Mouse (Mus musculus): ENCODE measurements around the gene Fkbp1a. TPM values are rescaled to one million over a fixed set of nuclear protein-coding genes. Genes with fewer than 3 reads are reported as not detected.

The Fkbp1a gene
- total and polyA plus RNA-seq, 3 experiments: 48.3 to 388 (median 76.5) TPM

DNA sequence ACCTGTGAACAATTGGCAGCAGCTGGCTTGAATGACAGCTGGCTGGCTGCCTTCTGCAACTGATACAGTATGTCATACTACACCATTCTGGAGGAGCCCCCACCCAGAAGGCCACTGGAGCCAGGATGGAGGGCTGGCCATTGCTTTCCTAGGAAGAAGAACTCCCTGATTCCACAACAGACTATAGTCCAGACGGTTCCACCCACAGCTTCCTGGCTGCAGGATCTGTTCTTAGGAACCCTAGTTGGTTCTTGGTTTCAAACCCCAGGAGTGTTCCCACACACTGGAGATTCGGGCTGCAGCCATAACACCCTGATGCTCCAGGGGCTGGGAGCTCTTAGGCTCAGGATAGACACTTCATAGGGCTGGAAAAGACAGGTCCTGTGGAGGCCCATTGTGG lies 55.8 kb downstream of the Fkbp1a start:
- no peak overlapping the region for H3K4me2 ChIP-seq (ENCODE audit: insufficient read depth, low read depth, poor library complexity, severe bottlenecking)
- H3K27me3 ChIP-seq (replicated peaks): peaks cover 95% of the 10 kb centered on the region
- H3K9me3 ChIP-seq (replicated peaks; ENCODE audit: low read length): no peaks in the 10 kb centered on the region
- in situ Hi-C loops (cut with MboI; ENCODE audit: low pct_ligation_motif_present, low pct_unique_long_range_greater_than_20kb, low sequenced_read_pairs): loop anchor here (25.0 kb wide), 1 partner anchor 264 kb away; no protein-coding TSS in a partner anchor
- H3K27ac ChIP-seq (ENCODE audit: insufficient read depth, low read depth): no peak overlapping the region
- H3K9ac ChIP-seq (ENCODE audit: insufficient read depth, low read depth): no peak overlapping the region
- H3K4me1 ChIP-seq (ENCODE audit: control insufficient read depth in 1 of 2, insufficient read depth in 2 of 2): no peaks in the 10 kb centered on the region
- H3K4me3 ChIP-seq (replicated peaks in 1 of 3; ENCODE audit: low read depth in 2 of 3, low read length in 2 of 3, poor library complexity in 1 of 3): no peak overlapping the region
- TF ChIP-seq JUN (IDR thresholded peaks at IDR 0.05; ENCODE audit: insufficient read depth, low read depth, low read length) (no peak), IRF4 (IDR thresholded peaks at IDR 0.05; ENCODE audit: low read depth, low read length) (no peak), SMC3 (IDR thresholded peaks at IDR 0.05; ENCODE audit: low read depth, low read length) (no peak), TCF12 (IDR thresholded peaks at IDR 0.05; ENCODE audit: low read depth, low read length) (no peak), EP300 (IDR thresholded peaks at IDR 0.05; ENCODE audit: low read length) (no peak), HCFC1 (IDR thresholded peaks at IDR 0.05; ENCODE audit: low read depth, low read length) (no peak), USF1 (IDR thresholded peaks at IDR 0.05; ENCODE audit: low read depth, low read length) (no peak), NELFE (IDR thresholded peaks at IDR 0.05; ENCODE audit: low read depth, low read length) (no peak), MAFK (IDR thresholded peaks at IDR 0.05; ENCODE audit: insufficient replicate concordance, low read length) (no peak), ELF1 (IDR thresholded peaks at IDR 0.05; ENCODE audit: low read depth, low read length) (no peak), TBP (conservative IDR thresholded peaks at IDR 0.05; ENCODE audit: low read depth, low read length) (no peak), MXI1 (IDR thresholded peaks at IDR 0.05; ENCODE audit: low read depth, low read length) (no peak), GABPA (IDR thresholded peaks at IDR 0.05; ENCODE audit: insufficient replicate concordance, low read depth, low read length) (no peak), KAT2A (IDR thresholded peaks at IDR 0.05; ENCODE audit: insufficient replicate concordance, low read length) (no peak), RAD21 (IDR thresholded peaks at IDR 0.05; ENCODE audit: low read depth, low read length) (no peak), MAZ (IDR thresholded peaks at IDR 0.05; ENCODE audit: low read depth, low read length) (no peak), MYC (IDR thresholded peaks at IDR 0.05; ENCODE audit: low read depth, low read length) (no peak), POLR2AphosphoS2 (IDR thresholded peaks at IDR 0.05; ENCODE audit: low read depth, low read length) (no peak), ZC3H11A (IDR thresholded peaks at IDR 0.05; ENCODE audit: low read depth, low read length) (no peak), ZNF384 (IDR thresholded peaks at IDR 0.05; ENCODE audit: low read depth, low read length) (no peak)
- dilution Hi-C loops (cut with MboI; ENCODE audit: extremely low pct_ligation_motif_present, extremely low pct_unique_long_range_greater_than_20kb, low sequenced_read_pairs): no loop called here
- H3K36me3 ChIP-seq (replicated peaks in 1 of 2; ENCODE audit: control insufficient read depth in 1 of 2, insufficient read depth in 1 of 2, low read length in 1 of 2): no peaks in the 10 kb centered on the region
- no peak for DNase-seq (ENCODE audit: extremely low read depth)
- no peaks in the 10 kb centered on the region for H3K79me2 ChIP-seq (replicated peaks; ENCODE audit: control insufficient read depth, extremely low read depth, insufficient read depth, poor library complexity, severe bottlenecking)

DNA sequence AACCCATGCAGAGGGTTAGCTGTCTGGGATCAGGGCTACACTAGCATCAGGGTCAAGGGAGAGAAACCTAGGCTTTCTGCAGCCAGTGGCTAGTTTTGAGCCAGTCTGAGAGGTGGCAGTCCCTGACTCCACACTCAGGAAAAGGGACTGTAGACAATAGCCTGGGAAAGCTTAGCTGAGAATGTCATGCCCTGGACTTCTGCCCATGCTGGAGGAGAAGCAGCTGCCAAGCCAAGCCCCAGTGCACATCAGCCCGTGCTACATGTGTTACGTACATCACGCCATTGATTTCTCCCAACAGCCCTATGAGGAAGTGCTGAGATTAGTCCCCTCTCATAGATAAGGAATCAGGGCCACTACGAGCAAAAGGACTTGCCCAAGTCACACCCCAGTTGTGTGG lies 59.8 kb downstream of the Fkbp1a start:
- H3K4me1 ChIP-seq (ENCODE audit: control insufficient read depth in 1 of 2, insufficient read depth in 2 of 2): peaks cover 0 to 4% of the 10 kb centered on the region in 2 experiments; a peak in 1 of 4 replicates
- H3K4me3 ChIP-seq (replicated peaks in 1 of 3; ENCODE audit: low read depth in 2 of 3, low read length in 2 of 3, poor library complexity in 1 of 3): no peak overlapping the region
- H3K36me3 ChIP-seq (replicated peaks in 1 of 2; ENCODE audit: control insufficient read depth in 1 of 2, insufficient read depth in 1 of 2, low read length in 1 of 2): no peaks in the 10 kb centered on the region
- H3K27ac ChIP-seq (ENCODE audit: insufficient read depth, low read depth): no peak overlapping the region
- in situ Hi-C loops (cut with MboI; ENCODE audit: low pct_ligation_motif_present, low pct_unique_long_range_greater_than_20kb, low sequenced_read_pairs) (no loop called here), dilution Hi-C loops (cut with MboI; ENCODE audit: extremely low pct_ligation_motif_present, extremely low pct_unique_long_range_greater_than_20kb, low sequenced_read_pairs) (no loop called here)
- no peaks in the 10 kb centered on the region for H3K79me2 ChIP-seq (replicated peaks; ENCODE audit: control insufficient read depth, extremely low read depth, insufficient read depth, poor library complexity, severe bottlenecking)
- TF ChIP-seq EP300 (IDR thresholded peaks at IDR 0.05; ENCODE audit: low read length) (no peak), MAX (IDR thresholded peaks at IDR 0.05; ENCODE audit: low read length) (no peak), ZNF384 (IDR thresholded peaks at IDR 0.05; ENCODE audit: low read depth, low read length) (no peak)
- peaks cover 90% of the 10 kb centered on the region for H3K27me3 ChIP-seq (replicated peaks)
- H3K9ac ChIP-seq (ENCODE audit: insufficient read depth, low read depth): no peak overlapping the region
- H3K9me3 ChIP-seq (replicated peaks; ENCODE audit: low read length): no peaks in the 10 kb centered on the region
- H3K4me2 ChIP-seq (ENCODE audit: insufficient read depth, low read depth, poor library complexity, severe bottlenecking): no peak overlapping the region
- no peak for DNase-seq (ENCODE audit: extremely low read depth)

Data from CH12.LX (cell line).